Mouse (Mus musculus) left cerebral cortex, postnatal 10 days (tissue): ENCODE data around the gene Dnaja1. TPM values are rescaled to one million over a fixed set of nuclear protein-coding genes. Genes with fewer than 3 reads are reported as not detected.

ENCODE experiments used
- DNase-seq, 2 experiments: peaks; one replicate each; pipeline ENCODE4 v3.0.0; 2021 to 2022; ENCODE audit warnings: low spot score in 2 of 2, mixed read lengths in 1 of 2; ENCODE audit errors: extremely low spot score in 1 of 2
- intact Hi-C: fragments of 180-260 bp; cut with DNase I; formaldehyde crosslinking; loops from one replicate; pipeline ENCODE4 v1.15.1; 2025
- total RNA-seq, 2 experiments: library from RNA; stranded (reverse); gene quantifications; 2 replicates each; pipeline ENCODE4 v1.2.3; 2021

Gene Dnaja1
- total RNA-seq, 2 experiments from 2014 or later = 341 to 351 TPM

GRCm38 (mm10) chr4:40725554-40725953, 3.6 kb downstream of the Dnaja1 start:
- no peak for DNase-seq
- intact Hi-C loops = no loop called here

GRCm38 (mm10) chr4:40727247-40727646, 5.3 kb downstream of the Dnaja1 start:
- DNase-seq = no peak
- intact Hi-C loops = no loop called here

- intact Hi-C loops = no loop called here
- DNase-seq = no peak
These were observed 9.3 kb downstream of the Dnaja1 start for GRCm38 (mm10) chr4:40731262-40731661.

GRCm38 (mm10) chr4:40735351-40735750, 13.4 kb downstream of the Dnaja1 start:
- DNase-seq = no peak
- intact Hi-C loops = no loop called here

- intact Hi-C loops = no loop called here
- peak in 1 of 2 experiments; percentile 45 for DNase-seq
These were observed 35.3 kb downstream of the Dnaja1 start for GRCm38 (mm10) chr4:40757157-40757779.

- DNase-seq = peak; percentile 91 to 98
- intact Hi-C loops = no loop called here
These were observed 36.0 kb downstream of the Dnaja1 start, which contains the start of gene Smu1 for GRCm38 (mm10) chr4:40757780-40758420. Gene Smu1 (minus strand): TSS chr4:40757923.

GRCm38 (mm10) chr4:40759876-40760275, 37.9 kb downstream of the Dnaja1 start:
- intact Hi-C loops = no loop called here
- DNase-seq = no peak

GRCm38 (mm10) chr4:40774279-40775259, 52.6 kb downstream of the Dnaja1 start:
- peak; percentile 23 to 83 for DNase-seq
- intact Hi-C loops = loop anchor here (1.0 to 10.0 kb wide), 2 partner anchors 80 to 132 kb away; partner anchors contain the start of gene B4galt1

GRCm38 (mm10) chr4:40776416-40776815, 54.5 kb downstream of the Dnaja1 start:
- no peak for DNase-seq
- intact Hi-C loops = loop anchor here (10.0 kb wide), 1 partner anchor 78 kb away; the partner anchor contains the start of gene B4galt1

GRCm38 (mm10) chr4:40777116-40777515, 55.2 kb downstream of the Dnaja1 start:
- no peak for DNase-seq
- intact Hi-C loops = loop anchor here (10.0 kb wide), 1 partner anchor 78 kb away; the partner anchor contains the start of gene B4galt1

GRCm38 (mm10) chr4:40778656-40779055, 56.7 kb downstream of the Dnaja1 start:
- no peak for DNase-seq
- intact Hi-C loops = loop anchor here (10.0 kb wide), 1 partner anchor 76 kb away; the partner anchor contains the start of gene B4galt1

GRCm38 (mm10) chr4:40781143-40781542, 59.2 kb downstream of the Dnaja1 start:
- DNase-seq = peak in 1 of 2 experiments; percentile 81
- intact Hi-C loops = no loop called here

GRCm38 (mm10) chr4:40781797-40782495, 60.0 kb downstream of the Dnaja1 start:
- intact Hi-C loops = no loop called here
- DNase-seq = no peak

GRCm38 (mm10) chr4:40783049-40783448, 61.1 kb downstream of the Dnaja1 start:
- intact Hi-C loops = no loop called here
- no peak for DNase-seq

GRCm38 (mm10) chr4:40784556-40785169, 62.7 kb downstream of the Dnaja1 start:
- peak in 1 of 2 experiments; percentile 57 for DNase-seq
- intact Hi-C loops = no loop called here

GRCm38 (mm10) chr4:40785620-40786166, 63.7 kb downstream of the Dnaja1 start:
- intact Hi-C loops = no loop called here

GRCm38 (mm10) chr4:40786578-40786977, 64.6 kb downstream of the Dnaja1 start:
- DNase-seq = no peak
- intact Hi-C loops = no loop called here

More at GRCm38 (mm10) chr4:40785620-40786166, 63.7 kb downstream of the Dnaja1 start:
- DNase-seq = no peak
